Mouse (Mus musculus): Measurements from ENCODE around the gene Sorl1.

- TF ChIP-seq GATA1 (IDR thresholded peaks at IDR 0.05; ENCODE audit: low read length) (no peak), TAL1 (IDR thresholded peaks at IDR 0.05; ENCODE audit: low read length) (no peak)
Observed at GRCm38 (mm10) chr9:42070856-42071255, 53.2 kb downstream of the Sorl1 start.
